Mouse (Mus musculus) hindbrain, embryonic 11.5 days (tissue): Measurements from ENCODE around the gene Tmem156. TPM values are rescaled to one million over a fixed set of nuclear protein-coding genes. Genes with fewer than 3 reads are reported as not detected.

ENCODE experiments used
- ATAC-seq: fragments of 200-750 bp; cut with Nextera tagmentation; 2 replicates; pipeline ENCODE4 v1.8.0; 2017; ENCODE audit warnings: mild to moderate bottlenecking, moderate TSS enrichment, moderate library complexity; ENCODE audit not compliant: low FRiP score
- DNase-seq: peaks from one replicate; pipeline ENCODE4 v3.0.0-alpha.2; 2015; ENCODE audit warnings: low spot score
- H3K27ac ChIP-seq: fragments of 300-500 bp; sonication (generic); 2 replicates; pipeline ENCODE4 v1.5.1; 2014; ENCODE audit warnings: mild to moderate bottlenecking, low read depth, low read length
- H3K27me3 ChIP-seq: fragments of 300-500 bp; sonication (generic); 2 replicates; pipeline ENCODE4 v1.6.1; 2014; ENCODE audit warnings: mild to moderate bottlenecking, low read length, moderate library complexity, mixed read lengths; ENCODE audit not compliant: control insufficient read depth, insufficient read depth
- H3K36me3 ChIP-seq: fragments of 300-500 bp; sonication (generic); 2 replicates; pipeline ENCODE4 v1.6.1; 2014; ENCODE audit warnings: mild to moderate bottlenecking, low read length, moderate library complexity, mixed read lengths; ENCODE audit not compliant: control insufficient read depth, insufficient read depth
- H3K4me1 ChIP-seq: fragments of 300-500 bp; sonication (generic); replicated peaks from 2 replicates; pipeline ENCODE4 v1.6.1; 2014; ENCODE audit warnings: low read length, mixed read lengths; ENCODE audit not compliant: control insufficient read depth, insufficient read depth
- H3K4me2 ChIP-seq: fragments of 300-500 bp; sonication (generic); replicated peaks from 2 replicates; pipeline ENCODE4 v1.6.1; 2014; ENCODE audit warnings: mild to moderate bottlenecking, low read depth, low read length
- H3K4me3 ChIP-seq: fragments of 300-500 bp; sonication (generic); 2 replicates; pipeline ENCODE4 v1.5.1; 2014; ENCODE audit warnings: low read depth, low read length
- H3K9ac ChIP-seq: fragments of 300-500 bp; sonication (generic); 2 replicates; pipeline ENCODE4 v1.6.1; 2014; ENCODE audit warnings: low read depth, low read length
- H3K9me3 ChIP-seq: fragments of 300-500 bp; sonication (generic); 2 replicates; pipeline ENCODE4 v1.6.1; 2016; ENCODE audit warnings: low read length; ENCODE audit not compliant: control insufficient read depth
- WGBS: fragments of 180-500 bp; shearing (Covaris S2); extraction: QIAGEN DNeasy Blood & Tissue Kit; methylation state at CpG from one replicate; pipeline ENCODE4 v1.1.7; 2014; 5-methylcytosine and 5-hydroxymethylcytosine counted together
- polyA plus RNA-seq: library from polyadenylated mRNA; unstranded; fragments of >200 nt; fragmentation: Nextera tagmentation; extraction: Ambion mirVana; gene quantifications from 2 replicates; pipeline ENCODE4 v1.2.1, GENCODE M21; 2014

Gene Tmem156
- polyA plus RNA-seq, 1 experiment from 2014 or later, result 0.22 TPM

GRCm38 (mm10) chr5:65102026-65102640 is 10.2 kb upstream of the Tmem156 start:
- H3K9ac ChIP-seq, result no peak overlapping the region
- no peaks in the 10 kb centered on the region for H3K9me3 ChIP-seq
- 81% methylated on average over 3 of the region's 3 CpGs for WGBS
- no peak overlapping the region for H3K4me2 ChIP-seq
- ATAC-seq (no peak), DNase-seq (no peak)
- no peak overlapping the region for H3K27ac ChIP-seq
- no peaks in the 10 kb centered on the region for H3K36me3 ChIP-seq
- no peak overlapping the region for H3K4me3 ChIP-seq
- H3K27me3 ChIP-seq, result no peaks in the 10 kb centered on the region
- H3K4me1 ChIP-seq, result no peaks in the 10 kb centered on the region

DNA sequence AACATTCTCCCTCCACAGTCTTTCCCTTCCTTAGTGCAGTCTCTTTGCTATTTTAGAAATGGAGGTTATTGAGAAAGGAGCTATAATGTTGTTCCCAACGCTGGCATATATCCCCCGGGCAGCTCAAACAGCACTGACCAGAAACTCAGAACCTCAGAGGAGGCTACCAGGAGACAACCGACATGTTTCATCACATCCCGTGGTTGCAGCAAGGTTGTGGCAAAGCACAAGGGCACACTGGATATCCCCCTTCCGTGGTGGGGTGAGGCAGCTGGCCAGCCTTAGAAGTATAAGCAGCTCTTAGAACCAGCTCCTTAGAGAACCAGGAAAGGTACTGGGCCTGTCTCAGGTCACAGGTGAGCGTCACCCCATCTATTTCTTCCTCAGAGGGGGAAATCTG is 9.7 kb upstream of the Tmem156 start:
- 86% methylated on average over 6 of the region's 6 CpGs for WGBS
- Histone ChIP-seq H3K27ac (no peak overlapping the region), H3K4me1 (no peaks in the 10 kb centered on the region), H3K4me2 (no peak overlapping the region), H3K9ac (no peak overlapping the region), H3K9me3 (no peaks in the 10 kb centered on the region), H3K4me3 (no peak overlapping the region), H3K27me3 (no peaks in the 10 kb centered on the region), H3K36me3 (no peaks in the 10 kb centered on the region)
- ATAC-seq (no peak), DNase-seq (no peak)

DNA sequence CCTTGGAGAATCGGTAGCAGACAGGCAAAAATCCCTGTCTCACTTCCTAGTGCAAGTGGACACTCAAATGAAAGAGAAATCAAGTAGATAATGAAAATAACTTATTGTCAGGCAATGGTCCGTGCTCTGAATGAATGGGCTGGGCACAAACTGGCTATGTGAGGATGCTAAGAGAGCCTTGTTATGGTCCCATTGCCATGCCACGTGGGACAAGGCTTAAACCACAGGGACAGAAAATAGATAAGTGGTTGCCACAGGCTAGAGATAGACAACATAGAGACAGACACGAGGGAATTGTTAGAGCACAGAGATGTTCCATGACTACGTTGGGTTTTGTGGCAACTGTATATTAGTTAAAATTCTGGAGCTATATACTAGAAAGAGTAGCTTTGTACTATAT is 9.3 kb upstream of the Tmem156 start:
- H3K27me3 ChIP-seq, result no peaks in the 10 kb centered on the region
- H3K4me1 ChIP-seq, result no peaks in the 10 kb centered on the region
- no peak for ATAC-seq
- no peaks in the 10 kb centered on the region for H3K9me3 ChIP-seq
- H3K4me2 ChIP-seq, result no peak overlapping the region
- 85% methylated on average over 5 of the region's 5 CpGs for WGBS
- H3K36me3 ChIP-seq, result no peaks in the 10 kb centered on the region
- H3K4me3 ChIP-seq, result no peak overlapping the region
- DNase-seq, result no peak
- H3K27ac ChIP-seq, result no peak overlapping the region
- no peak overlapping the region for H3K9ac ChIP-seq

DNA sequence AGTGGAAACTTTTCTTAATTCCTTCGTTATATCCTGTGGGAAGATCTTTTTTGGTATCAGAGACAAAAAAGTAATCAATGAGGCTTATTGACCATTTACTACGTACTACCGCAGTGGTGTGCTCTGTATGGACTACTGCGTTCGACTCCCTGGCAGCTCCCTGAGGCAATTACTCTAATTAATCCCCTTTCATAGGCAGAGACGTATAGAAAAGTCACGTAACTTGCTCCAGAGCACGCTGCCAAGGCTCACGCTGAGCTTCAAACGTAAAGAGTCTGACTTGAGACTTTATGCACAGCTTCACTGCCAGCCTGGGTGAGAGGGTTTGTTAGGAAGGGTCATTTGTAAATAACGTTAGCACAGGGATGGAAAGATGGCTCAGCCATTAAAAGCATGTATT is 8.1 kb upstream of the Tmem156 start:
- DNase-seq (no peak), ATAC-seq (no peak)
- no peaks in the 10 kb centered on the region for H3K4me1 ChIP-seq
- H3K4me2 ChIP-seq, result no peak overlapping the region
- no peaks in the 10 kb centered on the region for H3K27me3 ChIP-seq
- no peak overlapping the region for H3K4me3 ChIP-seq
- no peaks in the 10 kb centered on the region for H3K36me3 ChIP-seq
- 83% methylated on average over 11 of the region's 11 CpGs for WGBS
- no peak overlapping the region for H3K27ac ChIP-seq
- H3K9me3 ChIP-seq, result no peaks in the 10 kb centered on the region
- H3K9ac ChIP-seq, result no peak overlapping the region

GRCm38 (mm10) chr5:65097457-65097856 is 5.5 kb upstream of the Tmem156 start:
- no peak for DNase-seq
- ATAC-seq, result no peak
- Histone ChIP-seq H3K27ac (no peak overlapping the region), H3K4me3 (no peak overlapping the region), H3K4me1 (no peaks in the 10 kb centered on the region), H3K27me3 (no peaks in the 10 kb centered on the region), H3K4me2 (no peak overlapping the region), H3K36me3 (no peaks in the 10 kb centered on the region), H3K9me3 (no peaks in the 10 kb centered on the region), H3K9ac (no peak overlapping the region)
- 91% methylated on average over 5 of the region's 5 CpGs for WGBS

DNA sequence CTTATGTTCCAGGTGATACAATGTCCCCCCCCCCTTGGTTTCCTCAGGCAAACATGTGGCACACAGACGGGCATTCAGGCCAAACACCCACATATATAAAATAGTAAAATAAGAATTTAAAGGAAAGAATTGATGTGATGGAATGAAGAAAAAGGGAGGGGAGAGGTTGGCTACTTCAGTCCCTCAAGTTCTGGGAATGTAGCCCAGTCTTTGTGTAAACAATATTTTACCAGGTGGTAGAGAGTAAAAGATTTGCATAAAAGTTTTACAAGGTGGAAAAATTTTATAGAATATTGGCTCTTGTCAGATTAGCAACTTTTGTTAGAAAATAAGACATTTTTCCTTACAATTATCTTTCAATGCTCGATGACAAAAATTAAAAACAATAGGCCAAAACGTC is 4.9 kb upstream of the Tmem156 start:
- no peaks in the 10 kb centered on the region for H3K9me3 ChIP-seq
- ATAC-seq (no peak), DNase-seq (no peak)
- H3K9ac ChIP-seq, result no peak overlapping the region
- H3K4me1 ChIP-seq, result no peaks in the 10 kb centered on the region
- H3K4me3 ChIP-seq, result no peak overlapping the region
- no peak overlapping the region for H3K4me2 ChIP-seq
- H3K27me3 ChIP-seq, result no peaks in the 10 kb centered on the region
- no peaks in the 10 kb centered on the region for H3K36me3 ChIP-seq
- H3K27ac ChIP-seq, result no peak overlapping the region
- WGBS, result 76% methylated on average over 3 of the region's 3 CpGs

GRCm38 (mm10) chr5:65096082-65096481 is 4.2 kb upstream of the Tmem156 start:
- no peak overlapping the region for H3K9ac ChIP-seq
- ATAC-seq (no peak), DNase-seq (no peak)
- 86% methylated on average over 3 of the region's 3 CpGs for WGBS
- no peak overlapping the region for H3K4me3 ChIP-seq
- no peaks in the 10 kb centered on the region for H3K36me3 ChIP-seq
- no peaks in the 10 kb centered on the region for H3K27me3 ChIP-seq
- no peak overlapping the region for H3K27ac ChIP-seq
- H3K9me3 ChIP-seq, result no peaks in the 10 kb centered on the region
- H3K4me2 ChIP-seq, result no peak overlapping the region
- no peaks in the 10 kb centered on the region for H3K4me1 ChIP-seq

DNA sequence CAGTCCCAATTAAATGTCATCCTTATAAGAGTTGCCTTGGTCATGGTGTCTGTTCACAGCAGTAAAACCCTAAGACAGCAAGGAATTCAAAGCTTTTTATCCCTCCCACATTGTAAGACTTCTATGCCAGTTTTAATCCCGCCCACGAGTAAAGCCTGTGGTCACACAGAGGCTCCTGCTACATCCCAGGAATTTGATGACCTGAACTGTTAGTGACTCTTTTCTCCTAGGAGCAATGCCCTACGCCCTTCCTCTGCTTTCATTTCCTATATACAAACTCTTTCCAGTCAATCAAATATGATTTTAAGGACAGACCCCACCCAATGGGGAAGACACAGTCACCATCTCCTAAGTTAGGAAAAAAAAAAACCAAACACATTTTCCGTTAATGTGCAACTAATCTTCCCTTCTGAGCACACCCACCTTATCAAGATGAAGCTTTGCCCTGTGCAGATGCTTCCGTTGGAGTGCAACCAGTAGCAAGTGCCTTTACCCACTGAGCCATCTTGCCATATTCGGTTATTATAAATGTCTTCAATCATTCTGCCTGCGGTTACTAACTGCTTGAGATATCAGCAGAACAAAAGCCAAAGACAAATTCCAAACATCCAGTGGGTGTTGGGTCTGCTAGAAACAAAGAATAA is 3.1 kb upstream of the Tmem156 start:
- no peaks in the 10 kb centered on the region for H3K36me3 ChIP-seq
- ATAC-seq (no peak), DNase-seq (no peak)
- 91% methylated on average over 7 of the region's 7 CpGs for WGBS
- no peak overlapping the region for H3K27ac ChIP-seq
- H3K27me3 ChIP-seq, result no peaks in the 10 kb centered on the region
- no peak overlapping the region for H3K9ac ChIP-seq
- H3K4me2 ChIP-seq, result no peak overlapping the region
- H3K4me1 ChIP-seq, result no peaks in the 10 kb centered on the region
- no peaks in the 10 kb centered on the region for H3K9me3 ChIP-seq
- H3K4me3 ChIP-seq, result no peak overlapping the region

DNA sequence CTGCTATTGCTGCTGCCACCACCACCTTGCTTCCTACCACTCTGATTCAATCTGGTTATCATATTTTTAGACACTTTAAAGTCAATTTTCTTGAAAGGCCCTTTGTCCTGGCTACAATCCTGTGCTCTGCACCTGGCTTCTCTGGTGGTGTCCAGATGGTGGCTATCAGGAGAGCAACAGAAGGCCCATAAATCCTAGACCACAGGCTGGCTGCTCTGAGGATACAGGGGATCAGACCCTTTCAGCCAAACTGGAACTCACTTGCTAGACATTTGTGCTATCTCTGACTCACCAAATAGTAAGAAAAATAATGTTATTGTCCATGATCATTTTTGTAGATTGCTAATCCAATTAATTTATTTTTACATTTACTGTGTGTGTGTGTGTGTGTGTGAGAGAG is 1.8 kb upstream of the Tmem156 start:
- Histone ChIP-seq H3K9ac (no peak overlapping the region), H3K9me3 (no peaks in the 10 kb centered on the region), H3K27me3 (no peaks in the 10 kb centered on the region), H3K27ac (no peak overlapping the region), H3K4me3 (no peak overlapping the region), H3K4me1 (no peaks in the 10 kb centered on the region), H3K36me3 (no peaks in the 10 kb centered on the region), H3K4me2 (no peak overlapping the region)
- DNase-seq (no peak), ATAC-seq (no peak)
